Mouse (Mus musculus) hindbrain, embryonic 13.5 days (tissue): Measurements from ENCODE around the gene Mfap1a. TPM values are rescaled to one million over a fixed set of nuclear protein-coding genes. Genes with fewer than 3 reads are reported as not detected.
A peak's percentile ranks its signal among the peaks of the same experiment; 100 is the strongest.

Source experiments
- ATAC-seq: fragments of 200-750 bp; cut with Nextera tagmentation; 2 replicates; pipeline ENCODE4 v1.8.0; 2017; ENCODE audit warnings: moderate TSS enrichment; ENCODE audit not compliant: low FRiP score
- H3K27ac ChIP-seq: fragments of 300-500 bp; sonication (generic); 2 replicates; pipeline ENCODE4 v1.5.1; 2015; ENCODE audit warnings: inconsistent platforms, mild to moderate bottlenecking, moderate library complexity
- H3K27me3 ChIP-seq: fragments of 300-500 bp; sonication (generic); 2 replicates; pipeline ENCODE4 v1.6.1; 2015; ENCODE audit warnings: mild to moderate bottlenecking, inconsistent platforms
- H3K36me3 ChIP-seq: fragments of 300-500 bp; sonication (generic); 2 replicates; pipeline ENCODE4 v1.6.1; 2015; ENCODE audit warnings: mild to moderate bottlenecking, inconsistent platforms
- H3K4me1 ChIP-seq: fragments of 300-500 bp; sonication (generic); replicated peaks from 2 replicates; pipeline ENCODE4 v1.6.1; 2015; ENCODE audit warnings: inconsistent platforms
- H3K4me2 ChIP-seq: fragments of 300-500 bp; sonication (generic); 2 replicates; pipeline ENCODE4 v1.6.1; 2015; ENCODE audit warnings: inconsistent platforms, mild to moderate bottlenecking, moderate library complexity
- H3K4me3 ChIP-seq: fragments of 300-500 bp; sonication (generic); 2 replicates; pipeline ENCODE4 v1.5.1; 2015; ENCODE audit warnings: mild to moderate bottlenecking, inconsistent platforms
- H3K9ac ChIP-seq: fragments of 300-500 bp; sonication (generic); 2 replicates; pipeline ENCODE4 v1.6.1; 2015; ENCODE audit warnings: mild to moderate bottlenecking, inconsistent platforms
- H3K9me3 ChIP-seq: fragments of 300-500 bp; sonication (generic); 2 replicates; pipeline ENCODE4 v1.6.1; 2016; ENCODE audit warnings: inconsistent platforms
- WGBS: fragments of 180-500 bp; shearing (Covaris S2); methylation state at CpG from one replicate; pipeline ENCODE4 v1.1.7; 2015; 5-methylcytosine and 5-hydroxymethylcytosine counted together
- microRNA-seq: library from miRNA; unstranded; fragments of <30 nt; microRNA quantifications from one replicate; pipeline ENCODE4, GENCODE M21; 2016
- polyA plus RNA-seq: library from polyadenylated mRNA; unstranded; fragments of >200 nt; fragmentation: Nextera tagmentation; extraction: Ambion mirVana; gene quantifications from 2 replicates; pipeline ENCODE4 v1.2.1, GENCODE M21; 2015

The Mfap1a gene
- polyA plus RNA-seq, 1 experiment from 2014 or later, result 34.8 TPM

DNA sequence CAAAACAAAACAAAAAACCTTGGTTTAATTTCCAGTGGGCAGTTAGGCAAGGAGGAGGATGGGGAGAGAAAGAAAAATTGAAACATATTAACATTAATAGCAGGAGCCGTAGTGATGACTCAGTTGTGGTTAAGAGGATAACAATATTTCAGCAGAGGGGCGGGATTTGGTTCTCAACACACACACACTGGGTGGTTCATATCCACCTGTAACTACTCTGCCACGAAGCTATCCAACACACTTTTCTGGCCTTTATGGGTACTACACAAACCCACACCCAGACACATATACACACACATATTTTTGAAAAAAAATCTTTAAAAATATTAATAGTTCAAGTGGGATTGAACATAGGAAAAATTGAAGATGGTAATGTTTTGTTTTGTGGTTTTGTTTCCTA is 59.5 kb downstream of the Mfap1a start:
- Histone ChIP-seq H3K4me2 (no peak overlapping the region), H3K36me3 (peaks cover 7% of the 10 kb centered on the region; the same call in 1 of the 2 replicates), H3K9me3 (no peaks in the 10 kb centered on the region), H3K4me3 (no peak overlapping the region), H3K4me1 (peaks cover 32% of the 10 kb centered on the region), H3K27ac (no peak overlapping the region), H3K9ac (no peak overlapping the region), H3K27me3 (peaks cover 13% of the 10 kb centered on the region)
- WGBS, result 93% methylated on average over 3 of the region's 3 CpGs
- ATAC-seq, result no peak

DNA sequence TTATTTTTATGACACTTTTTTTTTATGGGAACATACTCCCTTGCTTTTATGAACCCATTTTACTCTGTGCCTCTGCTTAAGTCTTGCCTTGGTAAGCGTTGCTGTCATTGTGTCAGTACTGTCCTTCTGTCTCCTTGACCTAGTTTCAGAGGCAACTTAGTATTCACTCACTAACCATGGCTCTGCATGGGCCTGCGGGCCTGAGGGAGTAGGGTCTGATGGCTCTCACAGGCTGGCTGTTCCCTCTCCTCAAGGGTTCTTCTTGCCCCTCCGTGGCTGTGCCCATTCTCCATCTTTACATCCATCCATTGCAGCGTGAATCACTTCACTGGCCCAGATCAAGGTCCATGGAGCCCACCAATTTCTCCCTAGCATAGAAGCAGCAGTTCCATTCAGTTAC is 60.0 kb downstream of the Mfap1a start:
- ATAC-seq, result no peak
- WGBS, result 79% methylated on average over 4 of the region's 4 CpGs
- Histone ChIP-seq H3K4me3 (no peak overlapping the region), H3K9ac (no peak overlapping the region), H3K4me1 (peaks cover 35% of the 10 kb centered on the region), H3K9me3 (no peaks in the 10 kb centered on the region), H3K27me3 (peaks cover 18% of the 10 kb centered on the region), H3K36me3 (peaks cover 6% of the 10 kb centered on the region; the same call in 1 of the 2 replicates), H3K4me2 (no peak overlapping the region), H3K27ac (no peak overlapping the region)

DNA sequence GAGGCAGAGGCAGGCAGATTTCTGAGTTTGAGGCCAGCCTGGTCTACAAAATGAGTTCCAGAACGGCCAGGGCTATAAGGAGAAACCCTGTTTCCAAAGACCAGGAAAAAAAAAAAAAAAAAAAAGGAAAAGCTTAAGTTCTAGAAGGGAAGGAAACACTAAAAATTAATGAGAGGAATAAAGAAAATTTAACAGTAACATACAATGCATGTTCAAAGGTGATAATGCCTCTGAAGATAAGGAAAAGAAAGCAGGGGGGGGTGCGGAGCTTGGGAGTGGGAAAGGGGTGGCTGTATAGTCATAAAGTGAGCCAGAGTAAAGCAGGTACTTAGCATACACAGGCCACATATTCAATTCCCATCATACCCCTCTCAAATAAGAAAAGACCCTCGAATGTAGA is 61.3 kb downstream of the Mfap1a start:
- ATAC-seq, result no peak
- H3K4me3 ChIP-seq, result no peak overlapping the region
- no peaks in the 10 kb centered on the region for H3K9me3 ChIP-seq
- H3K4me2 ChIP-seq, result no peak overlapping the region
- peaks cover 22% of the 10 kb centered on the region for H3K4me1 ChIP-seq
- H3K36me3 ChIP-seq, result peaks cover under 1% of the 10 kb centered on the region; the same call in 1 of the 2 replicates
- H3K27me3 ChIP-seq, result peaks cover 30% of the 10 kb centered on the region
- no peak overlapping the region for H3K27ac ChIP-seq
- 89% methylated on average over 3 of the region's 3 CpGs for WGBS
- no peak overlapping the region for H3K9ac ChIP-seq

DNA sequence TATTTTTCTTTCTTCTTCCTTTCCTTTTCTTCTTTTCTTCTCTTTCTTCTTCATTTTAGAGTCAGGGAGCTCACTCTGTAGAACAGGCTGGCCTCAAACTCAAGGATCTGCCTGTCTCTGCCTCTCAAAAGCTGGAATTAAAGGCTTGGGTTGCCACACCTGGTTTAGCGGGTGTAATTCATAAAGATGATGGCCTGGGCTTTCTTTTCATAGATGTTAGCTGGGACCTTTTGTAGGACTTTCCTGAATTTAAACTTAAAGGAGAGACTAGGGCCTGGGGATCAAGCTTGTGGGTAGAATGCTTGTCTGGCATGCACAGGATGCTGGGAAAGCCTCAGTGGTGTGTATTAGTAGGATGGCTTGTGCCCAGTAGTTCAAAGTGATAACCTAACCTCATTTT is 62.3 kb downstream of the Mfap1a start, which contains the start of gene Ell3:
Ell3 (minus strand) TSS at position 101 of the 400 bp plus-strand sequence.
- no peak for ATAC-seq

DNA sequence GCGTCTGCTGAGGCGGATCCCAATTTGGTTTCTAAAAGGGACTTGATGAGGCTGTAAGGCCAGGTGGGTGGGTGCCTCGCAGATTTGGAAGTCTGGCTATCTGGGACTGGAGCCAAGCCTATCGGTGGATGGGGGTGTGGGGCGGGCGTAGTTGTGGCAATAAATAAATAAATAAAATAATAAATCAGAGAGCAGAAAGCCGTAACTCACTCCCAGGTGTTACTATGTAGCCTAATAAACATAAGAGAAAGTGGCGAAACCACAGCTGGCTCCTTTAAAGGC is 63.5 kb downstream of the Mfap1a start:
- Histone ChIP-seq H3K4me1 (peaks cover 18% of the 10 kb centered on the region), H3K27ac (no peak overlapping the region), H3K27me3 (peaks cover 36% of the 10 kb centered on the region), H3K36me3 (peaks cover 21% of the 10 kb centered on the region), H3K4me2 (peak overlapping the region; percentile 58), H3K9me3 (no peaks in the 10 kb centered on the region), H3K4me3 (no peak overlapping the region), H3K9ac (no peak overlapping the region)
- ATAC-seq, result no peak
- 18% methylated on average over 8 of the region's 8 CpGs for WGBS

More for the DNA sequence above, 62.3 kb downstream of the Mfap1a start, which contains the start of gene Ell3:
- no peak within 1 kb of the TSS for H3K4me3 ChIP-seq
- WGBS, result 91% methylated on average over 1 of the region's 1 CpGs
- peaks cover 20% of the 10 kb centered on the region for H3K4me1 ChIP-seq
- no peak within 1 kb of the TSS for H3K9ac ChIP-seq
- peaks cover 36% of the 10 kb centered on the region for H3K27me3 ChIP-seq
- H3K4me2 ChIP-seq, result peak within 1 kb of the TSS; percentile 58; the same call in 1 of the 2 replicates
- H3K9me3 ChIP-seq, result no peaks in the 10 kb centered on the region
- H3K27ac ChIP-seq, result no peak within 1 kb of the TSS
- peaks cover 10% of the 10 kb centered on the region for H3K36me3 ChIP-seq

DNA sequence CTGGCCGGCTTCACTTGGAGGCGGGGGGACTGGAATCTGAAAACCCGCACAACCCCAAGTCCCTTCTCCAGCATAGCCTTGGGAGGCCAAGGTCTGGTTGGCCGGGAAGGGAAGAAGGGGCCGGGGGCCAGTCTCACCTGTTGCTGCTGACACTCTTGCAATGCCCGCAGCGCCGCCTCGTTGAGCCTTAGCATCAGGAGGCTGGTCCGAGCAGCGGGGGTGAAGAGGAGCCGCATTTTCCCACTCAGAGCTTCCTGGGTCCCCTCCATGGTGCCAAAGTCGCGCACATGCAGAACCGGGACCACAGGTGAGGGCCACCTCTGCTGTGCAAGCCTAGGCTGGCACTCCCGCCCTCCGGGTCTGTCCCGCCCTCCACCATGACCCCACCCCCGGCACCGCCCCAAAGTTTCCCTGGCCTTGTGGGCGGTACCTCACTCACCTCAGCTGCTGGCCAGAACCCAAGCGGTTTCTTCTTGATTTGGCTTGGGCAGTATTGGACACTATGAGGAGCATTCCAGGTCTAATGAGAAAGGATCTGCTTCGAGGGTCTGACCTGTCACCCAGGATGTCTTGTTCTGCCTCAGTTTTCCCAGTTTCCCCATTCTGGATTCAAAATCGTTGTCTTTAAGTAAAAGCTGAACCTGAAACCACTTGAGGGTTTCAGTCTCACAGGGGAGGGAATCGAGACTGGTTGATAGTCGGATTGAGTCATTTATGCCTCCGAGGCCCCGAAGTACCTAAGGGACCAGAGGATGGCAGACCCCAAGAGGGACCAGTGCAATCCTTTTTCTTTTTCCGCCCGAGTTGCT is 64.0 kb downstream of the Mfap1a start:
- H3K4me2 ChIP-seq, result peak overlapping the region; percentile 58

More for the DNA sequence above, 64.0 kb downstream of the Mfap1a start:
- H3K36me3 ChIP-seq, result peaks cover 26% of the 10 kb centered on the region
- H3K27ac ChIP-seq, result no peak overlapping the region
- 0 out of 2 replicates have a peak overlapping the region, but pooled peaks have one; percentile 29 for H3K9ac ChIP-seq
- no peaks in the 10 kb centered on the region for H3K9me3 ChIP-seq
- 2% methylated on average over 30 of the region's 30 CpGs for WGBS
- H3K4me1 ChIP-seq, result peaks cover 16% of the 10 kb centered on the region
- peak overlapping the region; percentile 32 for H3K4me3 ChIP-seq
- ATAC-seq, result peak; percentile 52
- H3K27me3 ChIP-seq, result peaks cover 36% of the 10 kb centered on the region

Small RNA genes within 50 kb of the gene (microRNA-seq; reads per million reads assigned to microRNA genes)
- gene Gm22953, result not detected

Other genes with a start within 250 kb of the Mfap1a start
- gene Trp53bp1, start 235.3 kb downstream of the Mfap1a start, polyA plus RNA-seq, result 179 and 194 TPM in 2 replicates
- 16.1 and 20.0 TPM in 2 replicates for gene Map1a, start 217.1 kb downstream of the Mfap1a start, polyA plus RNA-seq
- 18.6 and 19.3 TPM in 2 replicates for gene Ppip5k1, start 151.3 kb downstream of the Mfap1a start, polyA plus RNA-seq
- gene Ckmt1, start 149.0 kb downstream of the Mfap1a start, polyA plus RNA-seq, result 49.1 and 50.5 TPM in 2 replicates
- gene Strc, start 119.5 kb downstream of the Mfap1a start, polyA plus RNA-seq, result not detected in 2 replicates
- gene Pdia3, start 92.9 kb downstream of the Mfap1a start, polyA plus RNA-seq, result 386 and 398 TPM in 2 replicates
- 5.7 and 6.8 TPM in 2 replicates for gene Catsper2, start 92.9 kb downstream of the Mfap1a start, polyA plus RNA-seq
- 2.5 and 2.8 TPM in 2 replicates for gene Ell3, start 62.4 kb downstream of the Mfap1a start, polyA plus RNA-seq
- gene Serf2, start 57.5 kb downstream of the Mfap1a start, polyA plus RNA-seq, result 391 and 404 TPM in 2 replicates
- 111 and 119 TPM in 2 replicates for gene Hypk, start 53.4 kb downstream of the Mfap1a start, polyA plus RNA-seq
- 1.3 TPM in 2 replicates for gene Serinc4, start 49.9 kb downstream of the Mfap1a start, polyA plus RNA-seq
- 79.2 and 79.7 TPM in 2 replicates for gene Mfap1b, start 32.6 kb downstream of the Mfap1a start, polyA plus RNA-seq
- gene Wdr76, start 58 bp upstream of the Mfap1a start, polyA plus RNA-seq, result 5.1 and 5.8 TPM in 2 replicates